Comparison of ENCODE assay signal across 18 mouse cellular contexts in the genomic region with DNA sequence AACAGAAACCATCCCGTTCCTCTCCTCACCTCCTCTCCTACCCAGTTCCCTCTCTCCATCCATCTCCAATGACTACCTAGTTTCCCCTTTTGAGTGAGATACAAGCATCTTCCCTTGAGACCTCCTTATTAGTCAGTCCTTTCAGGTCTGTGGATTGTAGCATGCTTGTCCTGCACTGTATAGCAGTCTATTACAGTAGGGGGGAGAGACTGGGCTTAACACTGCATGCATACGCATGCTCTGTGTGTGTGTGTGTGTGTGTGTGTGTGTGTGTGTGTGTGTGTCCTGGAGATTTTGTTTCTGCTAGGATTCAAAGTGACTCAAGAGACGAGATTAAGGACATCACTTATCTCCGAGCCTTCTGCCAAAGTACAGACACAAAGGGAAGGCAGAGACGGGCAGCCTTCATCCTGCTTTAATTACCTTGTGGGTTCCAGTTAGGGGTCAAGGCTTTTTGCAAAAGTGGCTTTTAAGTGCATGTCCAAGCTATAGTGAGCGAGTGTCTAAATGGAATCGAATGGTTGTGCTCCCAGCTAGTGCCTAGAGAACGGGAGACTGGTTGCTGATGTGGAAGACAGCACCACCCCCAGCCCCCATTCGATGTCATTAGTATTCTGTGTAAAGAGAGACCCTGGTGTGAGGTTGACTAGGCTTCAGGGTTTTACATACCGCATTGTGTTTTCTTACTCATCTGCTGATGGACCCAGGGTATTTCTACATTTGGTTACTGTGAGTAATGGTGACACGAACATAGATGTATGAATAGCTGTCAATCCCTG. TPM values are rescaled to one million over a fixed set of nuclear protein-coding genes. Genes with fewer than 3 reads are reported as not detected.
DNase-seq lines count a peak whose midpoint lies in the region; ATAC-seq lines count a peak whose summit lies in the region.
"Had no signal": no experiment of that assay in that cellular context is flagged by ENCODE, and none has a peak within 500 bp of the region (broad histone marks: within the 10 kb centered on the region; RNA-seq: fewer than 3 reads in every experiment).

No protein-coding gene starts in this region.

- H3K9me3 ChIP-seq in forebrain, embryonic 16.5 days (ENCODE audit: control insufficient read depth, low read length) = no peaks in the 10 kb centered on the region
- no peaks in the 10 kb centered on the region for H3K9me3 ChIP-seq in midbrain, embryonic 12.5 days
- no peaks in the 10 kb centered on the region for H3K9me3 ChIP-seq in neural tube, embryonic 15.5 days (replicated peaks)
- H3K9me3 ChIP-seq: heart, embryonic 15.5 days; limb, embryonic 15.5 days had no signal

- no peak overlapping the region for H3K4me2 ChIP-seq in forebrain, embryonic 16.5 days (ENCODE audit: low read length)
- peak overlapping the region; percentile 13; the same call in 1 of the 2 replicates for H3K4me2 ChIP-seq in midbrain, embryonic 12.5 days (replicated peaks)
- H3K4me2 ChIP-seq in neural tube, embryonic 15.5 days = no peak overlapping the region
- H3K4me2 ChIP-seq: heart, embryonic 15.5 days; limb, embryonic 15.5 days had no signal

- H3K9ac ChIP-seq in forebrain, embryonic 16.5 days (replicated peaks; ENCODE audit: low read depth, low read length) = no peak overlapping the region
- H3K9ac ChIP-seq in midbrain, embryonic 12.5 days (replicated peaks) = no peak overlapping the region
- H3K9ac ChIP-seq in neural tube, embryonic 15.5 days (replicated peaks) = no peak overlapping the region
- H3K9ac ChIP-seq: heart, embryonic 15.5 days; limb, embryonic 15.5 days had no signal

- no peaks in the 10 kb centered on the region for H3K36me3 ChIP-seq in forebrain, embryonic 16.5 days (ENCODE audit: control insufficient read depth, insufficient read depth)
- H3K36me3 ChIP-seq in midbrain, embryonic 12.5 days = no peaks in the 10 kb centered on the region
- no peaks in the 10 kb centered on the region for H3K36me3 ChIP-seq in neural tube, embryonic 15.5 days
- H3K36me3 ChIP-seq: heart, embryonic 15.5 days; limb, embryonic 15.5 days had no signal

- peak; percentile 62 for DNase-seq in retina, postnatal 1 day
- no peak for DNase-seq in retina, embryonic 14.5 days (ENCODE audit: low spot score)
- DNase-seq in thymus, postnatal 4 days = no peak
- no peak for DNase-seq in lung, postnatal 36 days
- no peak for DNase-seq in adrenal gland, postnatal 25 days
- DNase-seq: adrenal gland, postnatal 10 days; cerebellum, adult 2 months; heart, adult 2 months; kidney, adult 2 months; kidney, postnatal 25 days; lung, postnatal 10 days had no signal

- no peak overlapping the region for H3K4me3 ChIP-seq in forebrain, embryonic 16.5 days (replicated peaks; ENCODE audit: low read length)
- H3K4me3 ChIP-seq in midbrain, embryonic 12.5 days = no peak overlapping the region
- H3K4me3 ChIP-seq in neural tube, embryonic 15.5 days (replicated peaks) = no peak overlapping the region
- H3K4me3 ChIP-seq: heart, adult 2 months; heart, embryonic 15.5 days; limb, embryonic 15.5 days had no signal

- peaks cover 14% of the 10 kb centered on the region; the same call in 1 of the 2 replicates for H3K4me1 ChIP-seq in forebrain, embryonic 16.5 days (replicated peaks; ENCODE audit: control insufficient read depth, insufficient read depth, low read length)
- H3K4me1 ChIP-seq in midbrain, embryonic 12.5 days = peaks cover 20% of the 10 kb centered on the region
- H3K4me1 ChIP-seq in neural tube, embryonic 15.5 days = peaks cover 3% of the 10 kb centered on the region; the same call in 1 of the 2 replicates
- H3K4me1 ChIP-seq: heart, embryonic 15.5 days had no signal

- WGBS in forebrain, embryonic 16.5 days = 22% methylated on average over 11 of the region's 11 CpGs
- 36% methylated on average over 11 of the region's 11 CpGs for whole genome bisulfite sequencing in midbrain, embryonic 12.5 days
- 44% methylated on average over 11 of the region's 11 CpGs for WGBS in neural tube, embryonic 15.5 days

- ATAC-seq in forebrain, embryonic 16.5 days = 0 out of 2 replicates have a peak, but pooled peaks have one; percentile 31
- peak; percentile 77 for ATAC-seq in midbrain, embryonic 12.5 days (ENCODE audit: low FRiP score, low read depth)
- peak; percentile 57; the same call in 1 of the 2 replicates for ATAC-seq in neural tube, embryonic 15.5 days (ENCODE audit: low FRiP score)

- no peak overlapping the region for H3K27ac ChIP-seq in forebrain, embryonic 16.5 days (ENCODE audit: low read length)
- H3K27ac ChIP-seq in midbrain, embryonic 12.5 days (replicated peaks) = peak overlapping the region; percentile 36; the same call in 1 of the 2 replicates
- H3K27ac ChIP-seq in neural tube, embryonic 15.5 days (replicated peaks) = no peak overlapping the region
- H3K27ac ChIP-seq: heart, adult 2 months; heart, embryonic 15.5 days; limb, embryonic 15.5 days had no signal

- H3K27me3 ChIP-seq in forebrain, embryonic 16.5 days (replicated peaks; ENCODE audit: control insufficient read depth, insufficient read depth, low read length) = no peaks in the 10 kb centered on the region
- H3K27me3 ChIP-seq in midbrain, embryonic 12.5 days = no peaks in the 10 kb centered on the region
- H3K27me3 ChIP-seq in neural tube, embryonic 15.5 days (replicated peaks) = no peaks in the 10 kb centered on the region
- H3K27me3 ChIP-seq: heart, embryonic 15.5 days; limb, embryonic 15.5 days had no signal

RNA-seq across cellular contexts. Expression of a gene that starts 30.6 kb away (rescaled TPM):
- polyA plus RNA-seq in forebrain, embryonic 16.5 days (2015; fragmentation: Nextera tagmentation; extraction: Ambion mirVana) = 333 and 384 TPM in 2 replicates
- 443 and 445 TPM in 2 replicates for polyA plus RNA-seq in midbrain, embryonic 12.5 days (2016; fragmentation: Nextera tagmentation; extraction: Ambion mirVana)
- polyA plus RNA-seq in neural tube, embryonic 15.5 days (2015; fragmentation: Nextera tagmentation; extraction: Ambion mirVana) = 280 and 319 TPM in 2 replicates
- 156 TPM in 2 replicates for total RNA-seq in adrenal gland, postnatal 25 days (2021)

RNA-seq across cellular contexts. Expression of a gene that starts 59.0 kb away (rescaled TPM):
- 5.0 and 6.6 TPM in 2 replicates for polyA plus RNA-seq in forebrain, embryonic 16.5 days (2015; fragmentation: Nextera tagmentation; extraction: Ambion mirVana)
- polyA plus RNA-seq in midbrain, embryonic 12.5 days (2016; fragmentation: Nextera tagmentation; extraction: Ambion mirVana) = 1.3 and 1.4 TPM in 2 replicates
- polyA plus RNA-seq in neural tube, embryonic 15.5 days (2015; fragmentation: Nextera tagmentation; extraction: Ambion mirVana) = 2.7 and 4.2 TPM in 2 replicates
- total RNA-seq in adrenal gland, postnatal 25 days (2021) = 0.21 and 0.57 TPM in 2 replicates
- total RNA-seq: common myeloid progenitor, adult 5-6 weeks; heart, adult 2 months; megakaryocyte-erythroid progenitor cell, adult 5-6 weeks had no signal
